Mouse (Mus musculus) cerebellum, adult 2 months (tissue): ENCODE measurements at regions not wholly inside any gene's neighbourhood (a gene's known extent, or its start where the extent isn't known, plus 50 kb on each side); places are given as distances from the start of the nearest gene placed in this dataset.

ENCODE experiments used
- DNase-seq, 2 experiments: peaks; one replicate each; pipeline ENCODE4 v3.0.0; 2021
- H3K27ac ChIP-seq: fragments of 200-500 bp; 2 replicates; pipeline ENCODE4 v1.5.1; 2012; ENCODE audit warnings: low read length, control low read depth, inconsistent platforms; ENCODE audit not compliant: insufficient read depth
- H3K27me3 ChIP-seq: fragments of 200-500 bp; 2 replicates; pipeline ENCODE4 v1.6.1; 2012; ENCODE audit warnings: inconsistent platforms, mild to moderate bottlenecking, low read length, moderate library complexity; ENCODE audit not compliant: control insufficient read depth, insufficient read depth
- H3K4me1 ChIP-seq: fragments of 200-500 bp; 2 replicates; pipeline ENCODE4 v1.6.1; 2011; ENCODE audit warnings: low read length; ENCODE audit not compliant: control insufficient read depth, insufficient read depth
- H3K4me3 ChIP-seq: fragments of 200-500 bp; replicated peaks from 2 replicates; pipeline ENCODE3; 2011; ENCODE audit warnings: mild to moderate bottlenecking, low read depth, low read length, control low read depth; ENCODE audit not compliant: insufficient read depth
- CTCF ChIP-seq: fragments of 200-500 bp; IDR thresholded peaks from 2 replicates; pipeline ENCODE4 v1.5.1; 2011; ENCODE audit warnings: low read depth, mild to moderate bottlenecking, control low read depth, low read length, moderate library complexity, borderline replicate concordance; ENCODE audit not compliant: insufficient read depth
- POLR2A ChIP-seq: fragments of 200-500 bp; IDR thresholded peaks from 2 replicates; pipeline ENCODE4 v1.6.1; 2011; ENCODE audit warnings: low read length, control low read depth, borderline replicate concordance; ENCODE audit not compliant: insufficient read depth
- WGBS: fragments of 180-500 bp; shearing (Covaris S2); methylation state at CpG from one replicate; pipeline ENCODE4 v1.1.7; 2018; 5-methylcytosine and 5-hydroxymethylcytosine counted together

DNA sequence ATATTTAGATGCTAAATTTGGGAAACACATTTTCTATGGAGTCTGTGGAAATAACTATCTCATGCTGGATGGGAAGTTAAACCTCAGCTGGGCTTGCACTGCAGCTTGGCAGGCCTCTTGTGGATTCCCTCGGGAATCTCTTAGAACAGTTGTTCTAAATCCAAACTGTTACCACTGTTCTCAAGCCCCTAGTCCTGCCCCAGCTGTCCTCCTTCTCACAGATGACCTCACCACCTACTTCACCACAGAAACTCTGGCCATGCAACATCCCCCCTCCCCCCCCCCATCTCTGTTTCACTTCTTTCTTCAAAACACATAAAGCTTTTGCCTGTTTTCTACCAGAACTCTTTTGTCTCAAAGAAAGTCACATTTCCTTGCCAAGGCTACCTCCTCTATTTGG, 136.6 kb upstream of the Wdr44 start:
- TF ChIP-seq CTCF, result no peak
- no peak for TF ChIP-seq POLR2A
- H3K27ac ChIP-seq, result no peak overlapping the region
- no peaks in the 10 kb centered on the region for H3K27me3 ChIP-seq
- DNase-seq, result no peak
- no peak overlapping the region for H3K4me3 ChIP-seq
- H3K4me1 ChIP-seq, result no peaks in the 10 kb centered on the region
- WGBS, result 13% methylated on average over 1 of the region's 1 CpGs

DNA sequence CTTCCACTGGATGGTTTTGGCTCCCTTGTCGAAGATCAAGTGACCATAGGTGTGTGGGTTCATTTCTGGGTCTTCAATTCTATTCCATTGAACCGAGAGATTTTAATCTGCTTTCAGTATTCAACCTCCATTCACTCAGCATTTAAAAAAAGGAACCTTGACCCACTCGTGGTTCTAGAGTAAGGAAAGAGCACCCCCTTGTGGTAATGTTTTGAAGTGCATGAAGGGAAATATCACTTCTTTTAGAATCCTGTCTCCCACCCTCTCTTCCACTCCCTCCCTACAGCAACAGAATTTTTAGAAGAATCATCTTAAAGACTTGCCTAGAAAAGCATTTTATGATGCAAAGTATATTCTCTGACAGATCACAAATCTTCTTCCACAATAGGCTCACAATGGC, 127.3 kb upstream of the Wdr44 start:
- TF ChIP-seq CTCF, result 0 out of 2 replicates have a peak, but pooled peaks have one; percentile 3
- no peak for TF ChIP-seq POLR2A
- no peak for DNase-seq
- Histone ChIP-seq H3K4me1 (no peaks in the 10 kb centered on the region), H3K4me3 (no peak overlapping the region), H3K27ac (no peak overlapping the region), H3K27me3 (no peaks in the 10 kb centered on the region)
- 12% methylated on average over 3 of the region's 3 CpGs for WGBS
